Mouse (Mus musculus) hindbrain, embryonic 12.5 days (tissue): Measurements from ENCODE around the gene Tmem17. TPM values are rescaled to one million over a fixed set of nuclear protein-coding genes. Genes with fewer than 3 reads are reported as not detected.

Experiments used
- ATAC-seq: fragments of 200-750 bp; cut with Nextera tagmentation; 2 replicates; pipeline ENCODE4 v1.8.0; 2017; ENCODE audit warnings: moderate TSS enrichment; ENCODE audit not compliant: low FRiP score
- H3K27ac ChIP-seq: fragments of 300-500 bp; sonication (generic); 2 replicates; pipeline ENCODE4 v1.5.1; 2016; ENCODE audit warnings: mild to moderate bottlenecking
- H3K27me3 ChIP-seq: fragments of 300-500 bp; sonication (generic); 2 replicates; pipeline ENCODE4 v1.6.1; 2016; ENCODE audit warnings: mild to moderate bottlenecking
- H3K36me3 ChIP-seq: fragments of 300-500 bp; sonication (generic); 2 replicates; pipeline ENCODE4 v1.6.1; 2016; ENCODE audit warnings: mild to moderate bottlenecking
- H3K4me1 ChIP-seq: fragments of 300-500 bp; sonication (generic); 2 replicates; pipeline ENCODE4 v1.6.1; 2016
- H3K4me2 ChIP-seq: fragments of 300-500 bp; sonication (generic); replicated peaks from 2 replicates; pipeline ENCODE4 v1.6.1; 2016; ENCODE audit warnings: mild to moderate bottlenecking
- H3K4me3 ChIP-seq: fragments of 300-500 bp; sonication (generic); 2 replicates; pipeline ENCODE4 v1.5.1; 2016; ENCODE audit warnings: mild to moderate bottlenecking
- H3K9ac ChIP-seq: fragments of 300-500 bp; sonication (generic); 2 replicates; pipeline ENCODE4 v1.6.1; 2016; ENCODE audit warnings: mild to moderate bottlenecking, moderate library complexity
- H3K9me3 ChIP-seq: fragments of 300-500 bp; sonication (generic); replicated peaks from 2 replicates; pipeline ENCODE4 v1.6.1; 2016; ENCODE audit warnings: mild to moderate bottlenecking
- WGBS: fragments of 180-500 bp; shearing (Covaris S2); methylation state at CpG from one replicate; pipeline ENCODE4 v1.1.7; 2016; 5-methylcytosine and 5-hydroxymethylcytosine counted together
- polyA plus RNA-seq: library from polyadenylated mRNA; unstranded; fragments of >200 nt; fragmentation: Nextera tagmentation; extraction: Ambion mirVana; gene quantifications from 2 replicates; pipeline ENCODE4 v1.2.1, GENCODE M21; 2016

Tmem17 gene
- 17.3 and 18.8 TPM in 2 replicates for polyA plus RNA-seq

GRCm38 (mm10) chr11:22512038-22513001, at the start of gene Tmem17:
Gene Tmem17 (plus strand): TSS chr11:22512088.
- H3K9ac ChIP-seq = peak within 1 kb of the TSS; percentile 84
- peak within 1 kb of the TSS; percentile 66 for H3K4me2 ChIP-seq
- no peaks in the 10 kb centered on the region for H3K36me3 ChIP-seq
- no peaks in the 10 kb centered on the region for H3K27me3 ChIP-seq
- peak within 1 kb of the TSS; percentile 84 for H3K4me3 ChIP-seq
- peak; percentile 96 for ATAC-seq
- peak within 1 kb of the TSS; percentile 97 for H3K27ac ChIP-seq
- WGBS = under 1% methylated on average over 73 of the region's 73 CpGs
- no peaks in the 10 kb centered on the region for H3K9me3 ChIP-seq
- 0 out of 2 replicates have a peak, but pooled peaks cover 2% of the 10 kb centered on the region for H3K4me1 ChIP-seq

- H3K9ac ChIP-seq = no peak overlapping the region
- no peak overlapping the region for H3K27ac ChIP-seq
- H3K4me2 ChIP-seq = no peak overlapping the region
- no peaks in the 10 kb centered on the region for H3K27me3 ChIP-seq
- no peak for ATAC-seq
- 0 out of 2 replicates have a peak, but pooled peaks cover 3% of the 10 kb centered on the region for H3K4me1 ChIP-seq
- 74% methylated on average over 3 of the region's 3 CpGs for WGBS
- no peaks in the 10 kb centered on the region for H3K9me3 ChIP-seq
- no peaks in the 10 kb centered on the region for H3K36me3 ChIP-seq
- H3K4me3 ChIP-seq = no peak overlapping the region
These were observed 31.9 kb upstream of the Tmem17 start for GRCm38 (mm10) chr11:22479836-22480619.

GRCm38 (mm10) chr11:22481639-22482361, 30.1 kb upstream of the Tmem17 start:
- H3K27ac ChIP-seq = peak overlapping the region; percentile 49
- 71% methylated on average over 1 of the region's 1 CpGs for WGBS
- H3K9ac ChIP-seq = no peak overlapping the region
- no peaks in the 10 kb centered on the region for H3K9me3 ChIP-seq
- no peak overlapping the region for H3K4me3 ChIP-seq
- H3K36me3 ChIP-seq = no peaks in the 10 kb centered on the region
- no peaks in the 10 kb centered on the region for H3K27me3 ChIP-seq
- H3K4me2 ChIP-seq = no peak overlapping the region
- ATAC-seq = no peak
- H3K4me1 ChIP-seq = 0 out of 2 replicates have a peak, but pooled peaks cover 3% of the 10 kb centered on the region

- H3K4me3 ChIP-seq = no peak overlapping the region
- no peak overlapping the region for H3K4me2 ChIP-seq
- H3K27ac ChIP-seq = peak overlapping the region; percentile 49
- H3K9ac ChIP-seq = no peak overlapping the region
- H3K27me3 ChIP-seq = no peaks in the 10 kb centered on the region
- H3K9me3 ChIP-seq = no peaks in the 10 kb centered on the region
- H3K4me1 ChIP-seq = 0 out of 2 replicates have a peak, but pooled peaks cover 3% of the 10 kb centered on the region
- no peak for ATAC-seq
- 91% methylated on average over 3 of the region's 3 CpGs for WGBS
- H3K36me3 ChIP-seq = no peaks in the 10 kb centered on the region
These were observed 29.5 kb upstream of the Tmem17 start for GRCm38 (mm10) chr11:22482362-22482760.

GRCm38 (mm10) chr11:22493694-22494319, 18.1 kb upstream of the Tmem17 start:
- 0 out of 2 replicates have a peak, but pooled peaks have one; percentile 40 for ATAC-seq
- 65% methylated on average over 2 of the region's 2 CpGs for WGBS

GRCm38 (mm10) chr11:22494941-22495340, 16.9 kb upstream of the Tmem17 start:
- no peak overlapping the region for H3K4me2 ChIP-seq
- no peaks in the 10 kb centered on the region for H3K4me1 ChIP-seq
- H3K9ac ChIP-seq = no peak overlapping the region
- H3K27ac ChIP-seq = no peak overlapping the region
- no peaks in the 10 kb centered on the region for H3K36me3 ChIP-seq
- H3K27me3 ChIP-seq = no peaks in the 10 kb centered on the region
- no peak overlapping the region for H3K4me3 ChIP-seq
- no peaks in the 10 kb centered on the region for H3K9me3 ChIP-seq
- no peak for ATAC-seq

More at GRCm38 (mm10) chr11:22493694-22494319, 18.1 kb upstream of the Tmem17 start:
- H3K27me3 ChIP-seq = no peaks in the 10 kb centered on the region
- no peak overlapping the region for H3K4me3 ChIP-seq
- no peak overlapping the region for H3K27ac ChIP-seq
- no peak overlapping the region for H3K9ac ChIP-seq
- H3K4me2 ChIP-seq = no peak overlapping the region
- no peaks in the 10 kb centered on the region for H3K9me3 ChIP-seq
- no peaks in the 10 kb centered on the region for H3K4me1 ChIP-seq
- H3K36me3 ChIP-seq = no peaks in the 10 kb centered on the region

- H3K9ac ChIP-seq = no peak overlapping the region
- no peak for ATAC-seq
- 71% methylated on average over 6 of the region's 6 CpGs for WGBS
These were observed 12.5 kb upstream of the Tmem17 start for GRCm38 (mm10) chr11:22499396-22499795.

GRCm38 (mm10) chr11:22499886-22500285, 12.0 kb upstream of the Tmem17 start:
- H3K27ac ChIP-seq = no peak overlapping the region
- no peak overlapping the region for H3K4me2 ChIP-seq
- H3K36me3 ChIP-seq = no peaks in the 10 kb centered on the region
- no peaks in the 10 kb centered on the region for H3K9me3 ChIP-seq
- ATAC-seq = no peak
- no peak overlapping the region for H3K9ac ChIP-seq
- no peaks in the 10 kb centered on the region for H3K27me3 ChIP-seq
- H3K4me1 ChIP-seq = no peaks in the 10 kb centered on the region
- H3K4me3 ChIP-seq = no peak overlapping the region

More at GRCm38 (mm10) chr11:22499396-22499795, 12.5 kb upstream of the Tmem17 start:
- Histone ChIP-seq H3K9me3 (no peaks in the 10 kb centered on the region), H3K27ac (no peak overlapping the region), H3K36me3 (no peaks in the 10 kb centered on the region), H3K4me3 (no peak overlapping the region), H3K4me2 (no peak overlapping the region), H3K27me3 (no peaks in the 10 kb centered on the region), H3K4me1 (no peaks in the 10 kb centered on the region)

GRCm38 (mm10) chr11:22500771-22501566, 10.9 kb upstream of the Tmem17 start:
- no peak overlapping the region for H3K9ac ChIP-seq
- no peak overlapping the region for H3K27ac ChIP-seq
- no peak for ATAC-seq
- WGBS = 80% methylated on average over 9 of the region's 9 CpGs
- H3K4me1 ChIP-seq = no peaks in the 10 kb centered on the region
- H3K9me3 ChIP-seq = no peaks in the 10 kb centered on the region
- H3K27me3 ChIP-seq = no peaks in the 10 kb centered on the region
- H3K4me3 ChIP-seq = no peak overlapping the region
- H3K4me2 ChIP-seq = no peak overlapping the region
- no peaks in the 10 kb centered on the region for H3K36me3 ChIP-seq

GRCm38 (mm10) chr11:22513075-22513474, 1.2 kb downstream of the Tmem17 start:
- Histone ChIP-seq H3K27me3 (no peaks in the 10 kb centered on the region), H3K27ac (peak overlapping the region; percentile 97), H3K9ac (peak overlapping the region; percentile 84), H3K4me3 (peak overlapping the region; percentile 84), H3K9me3 (no peaks in the 10 kb centered on the region), H3K4me2 (peak overlapping the region; percentile 66), H3K4me1 (0 out of 2 replicates have a peak, but pooled peaks cover 2% of the 10 kb centered on the region), H3K36me3 (peaks cover under 1% of the 10 kb centered on the region; the same call in 1 of the 2 replicates)
- 39% methylated on average over 11 of the region's 11 CpGs for WGBS
- ATAC-seq = no peak

GRCm38 (mm10) chr11:22515061-22515460, 3.2 kb downstream of the Tmem17 start:
- Histone ChIP-seq H3K9me3 (0 out of 2 replicates have a peak, but pooled peaks cover 3% of the 10 kb centered on the region), H3K27me3 (no peaks in the 10 kb centered on the region), H3K27ac (no peak overlapping the region), H3K4me1 (0 out of 2 replicates have a peak, but pooled peaks cover 2% of the 10 kb centered on the region), H3K9ac (no peak overlapping the region), H3K4me3 (no peak overlapping the region), H3K36me3 (peaks cover 19% of the 10 kb centered on the region), H3K4me2 (no peak overlapping the region)
- no peak for ATAC-seq
- 95% methylated on average over 2 of the region's 2 CpGs for WGBS
